Mouse (Mus musculus): ENCODE measurements around the gene Rpn1.

- TF ChIP-seq POLR2A (IDR thresholded peaks at IDR 0.05; ENCODE audit: borderline replicate concordance, insufficient read depth, low read length) (no peak), CTCF (IDR thresholded peaks at IDR 0.05; ENCODE audit: borderline replicate concordance, insufficient read depth, low read depth, low read length) (no peak)
Measured at GRCm38 (mm10) chr6:88136201-88136631, 51.9 kb downstream of the Rpn1 start.
